Comparison of ENCODE assay signal across 8 mouse cellular contexts in genomic region chr3:35149251-35149691, GRCm38 (mm10).
DNase-seq lines count a peak whose midpoint lies in the region; ATAC-seq lines count a peak whose summit lies in the region.

No protein-coding gene starts in this region.

- H3K4me2 ChIP-seq in heart, embryonic 14.5 days (ENCODE audit: low read length), result peak overlapping the region; percentile 14; the same call in 1 of the 2 replicates
- H3K4me2 ChIP-seq in limb, embryonic 15.5 days, result no peak overlapping the region

- H3K27ac ChIP-seq in heart, embryonic 14.5 days (replicated peaks in 1 of 2; ENCODE audit: control insufficient read depth in 1 of 2, insufficient read depth in 1 of 2, low read depth in 2 of 2, low read length in 2 of 2), result peak overlapping the region; percentile 36 to 53; a peak in 3 of 4 replicates
- H3K27ac ChIP-seq in heart, embryonic 10.5 days, result no peak overlapping the region
- H3K27ac ChIP-seq in limb, embryonic 15.5 days, result peak overlapping the region; percentile 40; the same call in 1 of the 2 replicates

- no peaks in the 10 kb centered on the region for H3K27me3 ChIP-seq in heart, embryonic 14.5 days (ENCODE audit: control insufficient read depth, insufficient read depth, low read length)
- no peaks in the 10 kb centered on the region for H3K27me3 ChIP-seq in heart, embryonic 10.5 days (ENCODE audit: insufficient read depth, poor library complexity, severe bottlenecking)
- no peaks in the 10 kb centered on the region for H3K27me3 ChIP-seq in limb, embryonic 15.5 days

- ATAC-seq in heart, embryonic 14.5 days (ENCODE audit: insufficient number of reproducible peaks, insufficient read depth, low FRiP score, low read depth), result no peak
- no peak for ATAC-seq in limb, embryonic 15.5 days (ENCODE audit: insufficient number of reproducible peaks, low FRiP score, low TSS enrichment, low read depth)
- ATAC-seq in inflammation-experienced regulatory T-cells, adult 6 months, result no peak

- no peaks in the 10 kb centered on the region for H3K9me3 ChIP-seq in heart, embryonic 14.5 days (ENCODE audit: control insufficient read depth, low read length)
- no peaks in the 10 kb centered on the region for H3K9me3 ChIP-seq in heart, embryonic 10.5 days
- no peaks in the 10 kb centered on the region for H3K9me3 ChIP-seq in limb, embryonic 15.5 days

- peaks cover 0 to 3% of the 10 kb centered on the region in 2 experiments; a peak in 2 of 4 replicates for H3K4me1 ChIP-seq in heart, embryonic 14.5 days (ENCODE audit: control insufficient read depth in 2 of 2, insufficient read depth in 2 of 2, low read length in 2 of 2)
- no peaks in the 10 kb centered on the region for H3K4me1 ChIP-seq in heart, embryonic 10.5 days
- peaks cover 3% of the 10 kb centered on the region; the same call in 1 of the 2 replicates for H3K4me1 ChIP-seq in limb, embryonic 15.5 days

- H3K36me3 ChIP-seq in heart, embryonic 14.5 days (ENCODE audit: control insufficient read depth, insufficient read depth, low read length), result no peaks in the 10 kb centered on the region
- H3K36me3 ChIP-seq in heart, embryonic 10.5 days, result no peaks in the 10 kb centered on the region
- no peaks in the 10 kb centered on the region for H3K36me3 ChIP-seq in limb, embryonic 15.5 days

- 47% methylated on average over 12 of the region's 12 CpGs for WGBS in heart, embryonic 14.5 days
- WGBS in heart, embryonic 10.5 days, result 66% methylated on average over 12 of the region's 12 CpGs
- 54% methylated on average over 12 of the region's 12 CpGs for WGBS in limb, embryonic 15.5 days

- H3K9ac ChIP-seq in heart, embryonic 14.5 days (ENCODE audit: low read length), result no peak overlapping the region
- H3K9ac ChIP-seq in limb, embryonic 15.5 days, result no peak overlapping the region

- H3K4me3 ChIP-seq in heart, embryonic 14.5 days (ENCODE audit: control insufficient read depth in 1 of 2, insufficient read depth in 1 of 2, low read depth in 1 of 2, low read length in 2 of 2), result no peak overlapping the region
- no peak overlapping the region for H3K4me3 ChIP-seq in heart, embryonic 10.5 days
- no peak overlapping the region for H3K4me3 ChIP-seq in limb, embryonic 15.5 days

- no peak for DNase-seq in heart, embryonic 10.5 days (ENCODE audit: low spot score)
- DNase-seq in embryo, embryonic 10 days (ENCODE audit: low spot score), result peak; percentile 43
- peak; percentile 37 for DNase-seq in heart, postnatal 4 days
- peak; percentile 20 for DNase-seq in right cerebral cortex, postnatal 14 days
- no peak for DNase-seq in thymus, postnatal 10 days (ENCODE audit: low spot score in 2 of 2)

Comparison
In these comparisons a context has a peak if more than half of its experiments do, and no peak if none do; other contexts are left out.
1. DNase-seq: peak in embryo, embryonic 10 days (single experiment), heart, postnatal 4 days (single experiment) and right cerebral cortex, postnatal 14 days (single experiment); none in heart, embryonic 10.5 days (single experiment) and thymus, postnatal 10 days (0 of 2).